Mouse (Mus musculus): ENCODE measurements around the gene Faim2.

The Faim2 gene

DNA sequence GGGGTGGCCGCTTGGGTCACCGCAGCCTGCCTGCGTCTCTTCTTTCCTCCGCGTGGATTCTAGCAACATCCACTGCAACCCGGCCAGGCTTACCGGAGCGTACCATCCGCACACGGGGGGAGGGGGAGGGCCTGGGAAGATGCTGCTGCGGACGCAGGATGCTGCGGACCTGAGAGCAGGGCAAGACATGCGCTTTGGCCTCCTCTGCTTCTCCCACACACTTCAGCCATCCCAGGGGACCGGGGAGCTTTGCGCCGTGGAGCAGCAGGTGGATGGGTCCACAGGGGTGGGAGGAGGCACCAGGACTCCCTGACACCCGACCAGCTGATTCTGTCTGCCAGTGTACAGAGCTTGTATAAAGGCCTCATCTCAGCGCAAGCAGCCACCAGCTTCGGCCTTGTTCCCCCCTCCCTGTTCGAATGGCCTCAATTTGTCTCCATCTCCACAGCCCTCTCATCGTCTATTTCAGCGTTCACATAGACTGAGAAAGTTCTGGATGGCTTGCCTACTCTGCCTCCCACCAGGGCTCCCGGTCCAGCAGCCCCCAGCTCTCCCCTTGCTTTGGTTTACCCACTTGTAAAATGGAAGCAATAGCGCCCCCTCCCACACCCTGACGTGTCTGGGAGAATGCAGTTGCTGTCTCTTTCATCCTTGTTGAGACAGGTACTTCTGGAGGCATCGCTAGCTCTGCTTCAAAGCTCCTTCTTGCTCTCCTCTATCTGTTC, at the start of gene Faim2:
Gene Faim2, minus strand, starts transcription at position 537 of the 725 bp plus-strand sequence.
- DNase-seq (ENCODE audit: low spot score): no peak

DNA sequence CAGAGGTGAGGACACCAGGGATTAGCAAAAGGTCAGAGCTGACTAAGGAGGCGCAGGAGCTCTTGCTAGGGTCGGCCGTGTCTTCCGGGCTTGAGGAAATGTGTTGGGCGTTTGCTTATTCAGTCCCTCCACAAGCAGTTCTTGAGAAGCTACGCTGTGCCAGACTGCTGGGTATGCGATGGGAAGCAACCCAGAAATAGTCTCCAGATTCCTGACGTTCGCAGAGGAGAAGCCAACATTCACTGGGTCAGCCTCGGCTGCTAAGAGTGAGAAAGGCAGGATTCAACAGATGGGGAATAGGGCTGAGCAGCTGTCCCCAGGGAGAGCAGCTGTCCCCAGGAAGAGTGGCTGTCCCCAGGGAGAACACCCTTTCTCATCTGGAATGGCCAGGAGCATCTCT, 41.2 kb upstream of the Faim2 start:
- no peak for DNase-seq (ENCODE audit: low spot score)

DNA sequence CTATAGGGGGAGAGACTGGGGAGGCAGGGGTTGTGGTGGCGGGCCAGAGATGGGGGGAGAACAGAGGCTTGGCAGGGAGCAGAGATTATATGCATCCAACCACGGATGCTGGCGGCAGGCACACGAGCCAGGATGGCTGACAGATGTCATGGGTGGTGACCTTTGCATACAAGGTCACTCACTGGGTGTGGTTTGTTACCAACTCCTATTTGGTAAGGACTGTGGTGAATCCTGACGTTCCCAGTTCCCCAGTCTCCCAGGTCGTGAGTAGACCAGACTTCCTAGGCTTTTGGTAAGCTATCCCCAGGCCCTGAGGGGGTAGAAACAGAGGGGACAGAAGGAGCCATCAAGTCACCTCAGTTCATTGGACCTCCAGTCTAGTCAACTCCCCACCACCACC, 40.7 kb upstream of the Faim2 start:
- DNase-seq (ENCODE audit: low spot score): no peak

DNA sequence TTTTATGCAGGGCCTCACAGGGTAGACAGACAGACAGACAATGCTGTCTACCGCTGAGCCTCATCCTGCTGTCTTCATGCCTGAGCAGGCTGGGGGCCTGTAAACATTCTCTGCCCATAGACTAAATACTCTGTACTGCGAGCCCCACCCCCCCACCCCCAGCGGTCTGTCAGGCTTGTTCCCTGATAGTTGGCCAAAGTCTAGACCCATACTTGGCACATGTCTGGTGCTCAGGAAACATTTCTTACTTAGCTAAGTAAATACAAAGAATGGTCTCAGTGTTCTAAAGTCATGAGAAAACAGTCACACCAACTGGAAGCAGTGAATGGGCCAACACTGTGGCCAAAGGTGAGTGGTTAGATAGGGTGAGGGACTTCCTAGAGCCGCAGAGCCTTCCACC, 39.4 kb upstream of the Faim2 start:
- no peak for DNase-seq (ENCODE audit: low spot score)

DNA sequence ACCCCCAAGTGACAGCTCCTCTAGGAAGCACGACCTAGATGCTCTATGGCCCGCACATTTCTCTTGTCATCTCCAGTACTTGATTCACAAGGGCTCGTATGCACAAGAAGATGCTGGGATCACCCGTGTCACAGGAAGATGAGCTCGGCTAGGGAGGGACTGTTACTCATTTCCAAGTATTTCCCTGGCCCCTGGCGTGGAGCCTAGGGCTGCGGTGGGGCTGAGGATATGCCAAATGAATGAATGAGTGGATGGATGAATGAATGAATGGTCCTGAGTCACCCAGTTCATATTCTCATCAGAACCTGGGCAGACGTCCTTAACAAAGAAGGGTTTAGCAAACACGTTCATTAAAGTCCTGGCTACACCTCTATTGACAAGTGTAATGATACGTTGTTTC, 32.3 kb upstream of the Faim2 start:
- no peak for DNase-seq (ENCODE audit: low spot score)

DNA sequence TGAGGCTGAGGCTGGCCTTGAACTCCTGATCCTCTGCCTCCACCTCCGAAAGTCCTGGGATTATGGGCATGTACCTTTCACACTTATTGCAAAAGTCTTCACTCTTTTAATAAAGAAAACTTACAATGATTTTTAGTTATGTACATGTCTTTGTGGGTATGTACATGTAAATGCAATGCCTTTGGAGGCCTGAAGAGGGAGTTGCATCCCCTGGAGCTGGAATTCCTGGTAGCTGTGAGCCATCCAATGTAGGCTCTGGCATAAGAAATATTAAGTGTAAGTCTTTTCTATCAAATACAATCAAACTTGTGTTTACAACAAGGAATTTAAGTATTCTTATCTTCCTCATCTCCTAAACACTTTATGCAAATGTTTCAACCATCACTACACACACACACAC, 31.0 kb upstream of the Faim2 start:
- no peak for DNase-seq (ENCODE audit: low spot score)

DNA sequence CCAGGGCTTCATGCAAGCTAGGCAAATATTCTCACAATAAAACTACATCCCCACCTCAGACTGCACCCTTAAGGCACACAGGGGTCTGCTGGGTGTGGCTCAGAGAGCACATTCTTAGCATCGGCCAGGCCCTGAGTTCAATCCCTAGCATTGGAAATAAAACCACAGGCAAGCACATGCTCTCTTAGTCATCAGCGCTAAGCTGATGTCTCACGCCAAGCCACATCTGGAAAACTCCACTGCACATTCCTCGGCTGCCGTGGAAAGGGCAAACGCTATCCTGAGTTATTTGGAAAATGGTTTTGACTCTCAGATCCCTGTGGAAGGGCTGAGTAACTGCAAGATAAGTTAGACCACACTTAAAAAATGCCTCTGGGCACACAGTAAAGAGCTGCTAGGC, 25.8 kb upstream of the Faim2 start:
- DNase-seq (ENCODE audit: low spot score): no peak

DNA sequence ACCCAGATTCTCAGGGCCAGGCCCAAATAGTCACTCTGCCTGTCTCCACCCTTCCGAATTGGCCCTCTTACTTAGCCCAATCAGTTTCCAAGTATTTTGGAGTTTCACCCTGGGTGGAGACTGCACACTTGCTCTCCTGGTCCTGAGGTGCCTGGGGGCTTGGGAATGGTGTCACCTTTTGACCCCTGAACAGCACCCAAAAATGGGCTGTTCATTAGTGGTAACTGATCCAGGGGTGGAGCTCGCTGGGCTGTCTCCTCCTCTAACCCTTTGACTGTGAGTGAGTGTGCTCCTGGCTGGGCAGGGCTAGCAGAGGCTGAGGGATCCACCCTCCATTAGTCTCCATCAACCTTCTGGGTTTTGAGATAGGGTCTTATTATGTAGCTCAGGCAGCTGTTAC, 21.9 kb upstream of the Faim2 start:
- no peak for DNase-seq (ENCODE audit: low spot score)

DNA sequence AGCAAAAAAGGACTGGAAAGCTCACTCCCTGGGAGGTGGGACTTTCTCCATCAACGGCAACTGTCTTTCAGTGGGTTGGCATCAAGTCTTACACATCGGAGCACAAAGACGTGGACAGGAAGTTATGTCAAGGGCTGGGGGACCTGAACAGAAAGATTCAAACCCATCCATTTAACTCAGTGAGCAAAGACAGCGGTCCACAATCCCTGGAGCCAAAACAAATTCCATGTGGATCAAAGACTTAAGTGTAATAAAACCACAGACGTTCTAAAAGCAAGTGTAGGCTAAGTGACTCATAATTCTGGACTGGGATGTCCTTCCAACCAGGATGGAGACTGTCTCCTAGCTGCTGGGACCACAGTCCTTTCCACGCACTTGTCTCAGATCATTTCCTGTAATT, 19.8 kb upstream of the Faim2 start:
- DNase-seq (ENCODE audit: low spot score): no peak

DNA sequence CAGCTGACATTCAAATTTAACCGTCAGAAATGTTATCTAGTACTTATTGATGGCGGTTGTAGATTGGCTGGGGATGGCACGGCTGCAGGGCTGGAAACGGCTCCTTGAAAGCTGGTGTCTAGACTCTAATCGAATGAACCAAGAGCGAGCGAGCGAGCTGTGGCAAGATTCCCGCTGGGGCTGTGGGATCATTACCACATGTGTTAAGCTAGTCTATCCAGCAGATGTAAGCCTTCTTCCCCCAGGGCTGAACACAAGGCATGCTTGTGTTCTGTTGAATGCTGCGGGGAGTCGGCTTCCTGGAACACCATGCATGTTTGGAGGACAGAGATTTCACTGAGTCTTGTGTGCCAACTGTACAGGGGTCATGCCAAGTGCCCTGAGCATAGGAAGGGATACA, 18.6 kb upstream of the Faim2 start:
- DNase-seq (ENCODE audit: low spot score): no peak

DNA sequence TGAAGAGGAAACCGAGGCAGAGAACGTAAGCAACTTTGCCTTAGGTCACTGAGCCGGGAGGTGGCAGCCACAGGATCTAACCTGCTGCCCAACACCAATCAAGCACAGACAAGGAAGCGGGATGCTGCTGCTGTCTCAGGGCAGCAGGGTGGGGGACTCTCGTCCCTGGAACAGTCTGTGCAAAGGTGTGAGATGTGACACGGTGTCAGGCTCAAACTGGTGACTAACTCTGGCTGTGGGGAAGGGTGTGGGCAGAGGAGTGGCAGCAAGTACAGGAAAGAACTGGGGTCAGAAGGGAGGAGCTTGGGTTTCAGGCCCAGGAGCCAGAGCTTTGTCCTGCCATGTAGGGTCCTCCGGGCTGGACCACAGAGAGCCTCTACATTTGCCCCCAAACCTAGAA, 16.1 kb upstream of the Faim2 start:
- no peak for DNase-seq (ENCODE audit: low spot score)

DNA sequence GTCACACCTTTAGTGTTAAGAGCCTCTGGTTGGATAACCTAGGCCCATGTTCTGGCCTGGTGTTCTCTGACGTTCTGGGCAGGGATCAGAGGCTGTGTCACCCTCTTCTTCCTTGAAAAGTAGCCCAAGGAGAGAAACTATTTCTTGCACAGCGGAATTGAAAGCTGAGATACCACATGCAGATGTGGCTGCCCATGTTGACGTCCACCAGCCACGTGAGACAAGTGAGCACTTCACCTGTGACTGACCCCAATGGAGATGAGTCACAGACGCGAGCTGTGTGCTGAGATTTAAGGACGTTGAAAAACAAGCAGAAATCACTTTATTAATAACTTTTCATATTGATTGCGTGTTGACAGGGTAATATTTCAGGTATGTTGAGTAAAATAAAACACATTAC, 11.9 kb upstream of the Faim2 start:
- DNase-seq (ENCODE audit: low spot score): no peak

DNA sequence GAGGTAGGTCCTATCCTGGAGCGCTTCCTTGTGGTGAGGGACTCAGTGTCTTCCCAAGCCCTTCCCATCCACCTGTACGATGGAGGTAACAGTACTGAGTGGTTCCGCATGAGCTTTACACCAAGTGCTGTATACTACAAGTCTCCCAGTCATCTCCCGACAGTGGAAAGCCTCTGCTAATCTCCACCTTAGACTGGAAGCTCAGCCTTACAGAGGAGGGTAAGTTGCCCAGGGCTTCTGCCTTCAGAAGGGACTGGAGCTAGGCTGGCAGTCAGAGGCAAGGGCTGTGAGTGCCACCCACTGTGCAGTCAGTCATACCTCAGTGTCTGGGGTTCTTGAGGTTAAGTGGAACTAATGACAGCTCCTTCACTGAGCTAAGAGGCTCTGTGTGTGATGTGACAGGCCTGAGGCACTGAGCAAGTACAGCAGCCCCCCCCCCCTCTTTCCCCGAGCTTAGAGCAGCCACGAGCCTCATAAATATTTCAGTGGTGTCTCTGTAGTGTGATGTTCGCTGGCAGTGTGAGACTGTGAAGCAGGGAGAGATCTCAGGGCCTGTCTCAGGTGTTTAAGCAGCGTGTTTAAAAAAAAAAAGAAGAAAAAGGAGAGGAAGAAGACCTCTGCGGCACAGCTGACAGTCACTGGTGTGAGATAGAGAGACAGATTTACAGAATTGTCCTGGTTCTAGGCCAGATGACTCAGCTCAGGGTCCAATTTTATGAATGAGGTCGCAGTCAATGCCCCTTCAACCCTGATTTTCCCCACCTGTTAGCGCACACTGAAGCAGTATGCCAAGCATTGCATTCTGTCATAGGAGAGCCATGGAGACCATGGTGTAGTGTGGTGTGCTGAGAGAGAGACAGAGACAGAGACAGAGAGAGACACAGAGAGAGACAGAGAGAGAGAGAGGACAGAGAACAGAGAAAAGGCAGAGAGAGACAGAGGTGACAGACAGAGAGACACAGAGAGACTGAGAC, 9.2 kb upstream of the Faim2 start:
- no peak for DNase-seq (ENCODE audit: low spot score)

DNA sequence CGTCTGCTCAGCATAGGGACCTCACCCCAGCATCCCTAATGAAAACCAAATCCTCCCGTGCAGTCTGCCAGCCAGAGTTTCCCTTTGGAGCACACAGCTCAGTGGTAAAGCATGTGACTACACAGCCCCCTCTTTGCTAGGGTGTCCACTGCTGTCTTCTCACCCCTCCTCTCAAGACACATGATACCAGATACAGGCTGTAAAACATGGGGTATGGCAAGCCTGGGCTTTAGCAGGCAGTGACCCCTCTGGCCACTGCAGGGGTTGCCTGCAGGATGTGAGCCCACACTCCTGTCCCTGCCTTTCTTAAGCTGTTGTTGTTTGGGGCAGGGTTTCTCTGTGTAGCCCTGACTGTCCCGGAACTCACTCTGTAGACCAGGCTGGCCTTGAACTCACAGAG, 4.1 kb upstream of the Faim2 start:
- no peak for DNase-seq (ENCODE audit: low spot score)

DNA sequence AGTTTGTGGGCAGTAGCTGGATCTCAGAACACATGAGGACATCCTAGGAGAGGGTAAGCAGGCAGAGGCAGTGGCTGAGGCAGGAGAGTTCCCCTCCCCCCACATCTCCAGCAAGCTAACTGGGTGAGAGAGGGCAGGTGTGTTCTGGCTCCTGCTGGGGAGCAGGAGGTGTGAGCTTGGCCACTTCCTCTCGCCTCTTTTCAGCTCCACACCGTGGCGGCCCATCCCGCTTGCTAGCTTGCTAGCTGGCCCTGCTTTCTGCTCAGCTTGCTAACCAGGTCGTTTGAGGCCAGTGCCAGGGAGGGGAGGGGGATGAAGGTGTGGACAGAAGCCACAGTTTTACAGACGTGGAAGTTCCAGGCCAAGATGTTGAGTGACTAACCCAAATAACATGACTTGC, 3.2 kb upstream of the Faim2 start:
- no peak for DNase-seq (ENCODE audit: low spot score)

DNA sequence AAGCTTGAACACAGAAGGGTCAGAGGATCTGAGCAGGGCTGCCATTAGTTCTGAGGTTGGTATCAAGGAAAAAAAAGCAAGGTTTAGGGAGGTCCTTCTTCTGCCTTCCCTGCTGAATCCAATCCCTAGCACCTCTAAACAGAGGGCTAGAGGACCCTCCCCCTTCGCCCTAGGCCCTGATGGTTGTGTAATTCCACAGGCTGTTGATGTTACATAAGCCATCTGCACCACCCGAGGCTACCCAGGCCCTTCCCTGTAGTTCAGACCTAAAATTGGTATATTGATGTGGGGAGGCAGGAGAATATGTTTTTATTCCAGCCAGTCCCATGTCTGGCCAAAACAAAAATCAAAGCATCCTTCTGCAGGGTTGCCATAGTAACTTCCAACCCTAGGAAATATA, 1.3 kb downstream of the Faim2 start:
- no peak for DNase-seq (ENCODE audit: low spot score)

DNA sequence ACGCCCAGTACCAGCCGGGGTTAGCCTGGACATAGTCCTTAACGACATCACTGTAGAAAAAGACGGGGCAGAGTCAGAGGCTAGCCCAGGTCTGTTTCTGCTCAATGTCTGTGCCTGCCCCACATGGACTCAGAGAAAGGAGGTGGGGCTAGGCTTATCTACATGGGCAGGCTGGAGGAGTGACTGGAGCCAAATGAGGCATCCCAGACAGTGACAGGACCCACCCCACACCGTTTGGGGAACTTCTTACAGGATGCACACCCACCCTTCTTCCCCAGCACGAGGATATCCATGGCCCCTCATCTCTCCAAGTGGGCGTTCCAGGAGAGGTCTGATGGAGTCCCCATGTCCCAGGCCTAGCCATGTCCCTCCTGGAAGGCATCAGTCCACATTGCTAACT, 7.7 kb downstream of the Faim2 start:
- DNase-seq (ENCODE audit: low spot score): no peak

DNA sequence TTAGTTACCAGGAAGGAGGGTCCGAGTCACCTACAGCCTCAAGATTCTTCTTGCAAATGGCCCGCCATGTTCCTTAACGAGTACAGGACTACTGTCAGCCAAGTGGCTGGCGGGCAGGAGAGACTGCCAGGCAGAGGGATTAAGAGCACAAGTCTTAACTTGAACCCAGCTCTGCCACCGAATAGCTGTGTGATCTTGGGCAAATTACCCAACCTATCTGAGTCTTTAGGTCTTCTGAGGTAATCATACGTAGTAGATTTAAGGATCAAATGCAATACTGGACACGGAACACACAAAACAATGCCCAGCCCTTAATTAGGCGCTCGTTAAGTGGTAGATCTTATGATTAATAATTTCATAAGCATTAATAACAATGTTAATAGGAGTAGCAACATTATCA, 8.3 kb downstream of the Faim2 start:
- DNase-seq (ENCODE audit: low spot score): no peak

DNA sequence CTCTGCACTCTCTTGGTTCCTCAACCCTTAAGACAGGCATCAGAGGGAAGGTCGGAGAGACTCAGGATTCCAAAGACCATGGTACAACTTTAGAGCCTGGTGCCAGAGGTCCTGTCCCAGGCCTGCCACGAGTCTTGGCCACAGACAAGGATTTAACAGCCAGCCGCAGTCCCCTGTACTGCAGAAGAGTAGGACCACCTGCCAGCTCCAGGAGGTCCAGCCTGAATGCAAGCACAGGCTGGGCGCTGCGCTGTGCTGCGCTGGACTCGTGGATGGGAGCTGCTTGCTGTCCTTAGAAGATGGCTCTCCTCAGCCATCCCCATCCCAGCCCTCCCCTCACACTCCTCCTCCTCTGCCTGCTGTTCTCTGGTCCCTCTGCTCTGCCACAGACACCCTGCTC, 10.2 kb downstream of the Faim2 start:
- DNase-seq (ENCODE audit: low spot score): no peak

DNA sequence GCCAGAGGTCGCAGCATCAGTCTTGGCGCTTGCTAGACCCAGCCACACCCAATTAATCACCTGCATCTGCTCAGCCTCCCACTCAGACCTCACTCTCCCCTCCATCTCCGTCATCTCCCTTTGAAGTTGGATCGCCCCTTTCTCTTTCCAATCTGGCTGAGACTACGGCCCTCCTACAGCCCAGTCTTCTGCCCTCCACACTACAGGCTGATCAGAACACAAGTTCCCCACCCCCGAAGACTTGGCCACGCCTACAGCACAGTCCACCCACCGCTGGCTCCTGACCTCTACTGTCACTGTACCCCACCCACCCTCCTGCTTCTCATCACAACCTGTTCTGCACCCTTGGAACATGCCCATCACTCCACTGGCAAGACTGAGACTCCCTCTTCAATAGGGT, 11.2 kb downstream of the Faim2 start:
- DNase-seq (ENCODE audit: low spot score): no peak

DNA sequence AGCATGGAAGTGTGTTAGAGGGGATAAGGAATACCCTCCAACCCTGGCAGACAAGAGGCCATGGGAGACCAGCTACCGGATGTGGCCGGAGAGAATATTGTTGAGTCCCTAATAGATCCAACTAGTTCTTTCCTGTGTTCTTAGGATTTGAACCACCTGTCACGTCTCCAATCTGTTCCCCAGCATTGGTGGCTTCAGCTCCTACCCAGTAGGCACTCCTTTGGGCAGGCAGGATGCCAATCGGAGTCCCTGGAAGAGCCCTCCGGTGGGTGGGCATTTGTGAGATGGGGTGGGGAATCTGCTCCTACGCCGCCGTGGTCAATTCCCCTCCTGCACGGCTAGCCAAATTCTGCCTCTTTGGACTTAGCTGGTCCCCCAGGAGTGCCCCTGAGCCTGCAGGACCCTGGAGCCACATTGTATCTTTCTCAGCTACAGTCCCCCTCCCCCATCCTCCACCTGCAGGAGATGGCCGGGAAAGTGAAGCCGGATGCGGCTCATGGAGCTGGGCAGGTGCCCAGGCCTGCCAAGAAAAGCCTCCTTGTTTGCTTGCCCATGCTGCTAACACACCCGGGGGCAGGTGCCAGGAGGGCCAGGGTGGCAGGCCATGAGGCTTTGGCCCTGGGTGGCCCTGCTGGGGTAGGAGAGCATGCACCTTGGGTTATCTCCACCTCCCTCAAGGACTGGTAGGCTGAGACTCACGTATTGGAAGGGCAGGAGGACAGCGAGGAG, 16.0 kb downstream of the Faim2 start:
- DNase-seq (ENCODE audit: low spot score): no peak

DNA sequence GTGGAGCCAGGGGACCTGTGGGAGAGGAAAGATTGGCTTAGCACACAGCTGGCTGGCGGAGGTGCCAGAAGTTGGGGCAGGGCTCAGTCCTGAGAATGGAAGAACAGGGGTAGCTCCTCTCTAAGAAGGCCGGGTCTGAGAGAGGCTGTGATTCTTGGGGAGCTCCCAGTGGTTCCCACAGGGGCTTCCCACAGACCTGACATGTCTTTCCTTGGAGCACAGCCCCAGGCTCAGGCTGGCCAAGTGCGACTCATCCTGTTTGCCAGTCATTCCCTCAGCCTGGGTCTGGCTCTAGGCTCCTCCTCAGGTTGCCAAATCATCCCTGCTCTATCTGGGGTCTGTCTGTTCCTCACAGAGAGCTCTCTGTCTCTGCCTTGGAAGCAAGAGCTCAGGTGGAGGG, 17.3 kb downstream of the Faim2 start:
- no peak for DNase-seq (ENCODE audit: low spot score)

DNA sequence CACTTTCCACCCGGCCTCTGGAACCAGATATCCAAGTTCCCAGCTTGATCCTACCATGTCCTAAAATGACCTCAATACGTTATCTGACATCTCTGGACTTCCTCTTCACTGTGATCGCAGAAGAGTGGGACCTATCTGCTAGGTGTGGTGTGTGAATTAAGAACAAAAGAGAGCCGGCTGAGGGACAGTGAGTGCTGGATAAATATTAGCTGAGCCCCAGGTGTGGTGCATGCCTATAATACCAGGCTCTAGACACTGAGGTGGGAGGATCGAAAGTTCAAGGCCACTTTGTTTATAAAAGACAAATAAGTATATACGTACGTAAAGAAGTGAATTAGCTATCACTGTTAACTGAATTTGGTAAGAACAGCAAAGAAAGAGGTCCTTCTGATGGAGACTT, 18.1 kb downstream of the Faim2 start:
- DNase-seq (ENCODE audit: low spot score): no peak
